Mouse (Mus musculus) limb, embryonic 10.5 days (tissue): ENCODE results near the gene Prc1. TPM values are rescaled to one million over a fixed set of nuclear protein-coding genes. Genes with fewer than 3 reads are reported as not detected.
A peak's percentile ranks its signal among the peaks of the same experiment; 100 is the strongest.

ENCODE experiments used
- DNase-seq: peaks from one replicate; pipeline ENCODE4 v3.0.0-alpha.2; 2017; ENCODE audit warnings: low spot score
- H3K27ac ChIP-seq: fragments of 300-500 bp; sonication (generic); 2 replicates; pipeline ENCODE4 v1.5.1; 2016; ENCODE audit warnings: mild to moderate bottlenecking
- H3K27me3 ChIP-seq: fragments of 300-500 bp; sonication (generic); 2 replicates; pipeline ENCODE4 v1.6.1; 2016; ENCODE audit warnings: low read depth, mild to moderate bottlenecking; ENCODE audit not compliant: poor library complexity, severe bottlenecking
- H3K36me3 ChIP-seq: fragments of 300-500 bp; sonication (generic); 2 replicates; pipeline ENCODE4 v1.6.1; 2016; ENCODE audit warnings: mild to moderate bottlenecking, moderate library complexity
- H3K4me1 ChIP-seq: fragments of 300-500 bp; sonication (generic); 2 replicates; pipeline ENCODE4 v1.6.1; 2016
- H3K4me3 ChIP-seq: fragments of 300-500 bp; sonication (generic); 2 replicates; pipeline ENCODE4 v1.5.1; 2016; ENCODE audit warnings: mild to moderate bottlenecking, moderate library complexity
- H3K9me3 ChIP-seq: fragments of 300-500 bp; sonication (generic); replicated peaks from 2 replicates; pipeline ENCODE4 v1.6.1; 2016; ENCODE audit warnings: mild to moderate bottlenecking
- WGBS: fragments of 180-500 bp; shearing (Covaris S2); methylation state at CpG from one replicate; pipeline ENCODE4 v1.1.7; 2016; 5-methylcytosine and 5-hydroxymethylcytosine counted together
- polyA plus RNA-seq: library from polyadenylated mRNA; unstranded; fragments of >200 nt; fragmentation: Nextera tagmentation; extraction: Ambion mirVana; gene quantifications from 2 replicates; pipeline ENCODE4 v1.2.1, GENCODE M21; 2016

Prc1 gene
- polyA plus RNA-seq, 1 experiment from 2014 or later = 172 TPM

GRCm38 (mm10) chr7:80268897-80269750, 25.1 kb upstream of the Prc1 start, which contains the start of gene Vps33b:
Gene Vps33b, plus strand, starts transcription at chr7:80269649.
- WGBS = 6% methylated on average over 21 of the region's 21 CpGs
- H3K4me3 ChIP-seq = peak within 1 kb of the TSS; percentile 80
- peaks cover 55% of the 10 kb centered on the region for H3K36me3 ChIP-seq
- H3K9me3 ChIP-seq = no peaks in the 10 kb centered on the region
- peak; percentile 96 for DNase-seq
- H3K27me3 ChIP-seq = no peaks in the 10 kb centered on the region
- H3K27ac ChIP-seq = peak within 1 kb of the TSS; percentile 77
- H3K4me1 ChIP-seq = peaks cover 21% of the 10 kb centered on the region

GRCm38 (mm10) chr7:80269751-80270255, 24.4 kb upstream of the Prc1 start:
- Histone ChIP-seq H3K4me1 (peaks cover 21% of the 10 kb centered on the region), H3K27ac (peak overlapping the region; percentile 77), H3K4me3 (peak overlapping the region; percentile 80), H3K36me3 (peaks cover 55% of the 10 kb centered on the region), H3K27me3 (no peaks in the 10 kb centered on the region), H3K9me3 (peaks cover 6% of the 10 kb centered on the region)
- DNase-seq = no peak
- under 1% methylated on average over 23 of the region's 23 CpGs for WGBS

DNA sequence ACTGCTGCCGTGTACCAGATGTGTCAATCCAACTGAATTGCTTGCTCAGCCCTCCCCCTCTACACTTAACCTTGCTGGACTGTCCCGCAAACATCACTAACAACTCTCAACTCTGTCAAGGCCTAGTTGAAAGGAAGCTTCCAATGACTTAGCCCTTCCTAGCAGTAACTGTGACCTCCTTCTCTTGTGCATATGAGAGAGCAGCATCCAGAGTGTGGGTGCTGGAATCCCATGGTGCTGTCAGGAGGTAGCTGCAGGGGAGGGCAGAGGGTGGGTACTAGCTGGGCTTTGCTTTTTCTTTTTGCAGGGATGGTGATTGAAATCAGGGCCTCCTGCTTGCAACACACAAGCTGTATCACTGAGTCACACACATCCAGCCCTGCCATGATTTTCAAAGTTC, 20.8 kb upstream of the Prc1 start:
- WGBS = 90% methylated on average over 2 of the region's 2 CpGs
- no peak overlapping the region for H3K27ac ChIP-seq
- DNase-seq = no peak
- H3K4me1 ChIP-seq = peaks cover 18% of the 10 kb centered on the region
- H3K4me3 ChIP-seq = no peak overlapping the region
- peaks cover 9% of the 10 kb centered on the region for H3K9me3 ChIP-seq
- H3K27me3 ChIP-seq = no peaks in the 10 kb centered on the region
- peaks cover 63% of the 10 kb centered on the region for H3K36me3 ChIP-seq

GRCm38 (mm10) chr7:80276374-80276773, 17.9 kb upstream of the Prc1 start:
- H3K4me1 ChIP-seq = no peaks in the 10 kb centered on the region
- no peak overlapping the region for H3K4me3 ChIP-seq
- H3K9me3 ChIP-seq = peaks cover 9% of the 10 kb centered on the region
- no peak for DNase-seq
- 94% methylated on average over 4 of the region's 4 CpGs for WGBS
- H3K27me3 ChIP-seq = no peaks in the 10 kb centered on the region
- H3K36me3 ChIP-seq = peaks cover 84% of the 10 kb centered on the region
- H3K27ac ChIP-seq = no peak overlapping the region

- WGBS = 81% methylated on average over 10 of the region's 10 CpGs
- Histone ChIP-seq H3K4me1 (no peaks in the 10 kb centered on the region), H3K27ac (no peak overlapping the region), H3K27me3 (no peaks in the 10 kb centered on the region), H3K4me3 (no peak overlapping the region), H3K36me3 (peaks cover 75% of the 10 kb centered on the region), H3K9me3 (peaks cover under 1% of the 10 kb centered on the region; the same call in 1 of the 2 replicates)
- DNase-seq = no peak
Observed at GRCm38 (mm10) chr7:80280032-80280431, 14.2 kb upstream of the Prc1 start.

DNA sequence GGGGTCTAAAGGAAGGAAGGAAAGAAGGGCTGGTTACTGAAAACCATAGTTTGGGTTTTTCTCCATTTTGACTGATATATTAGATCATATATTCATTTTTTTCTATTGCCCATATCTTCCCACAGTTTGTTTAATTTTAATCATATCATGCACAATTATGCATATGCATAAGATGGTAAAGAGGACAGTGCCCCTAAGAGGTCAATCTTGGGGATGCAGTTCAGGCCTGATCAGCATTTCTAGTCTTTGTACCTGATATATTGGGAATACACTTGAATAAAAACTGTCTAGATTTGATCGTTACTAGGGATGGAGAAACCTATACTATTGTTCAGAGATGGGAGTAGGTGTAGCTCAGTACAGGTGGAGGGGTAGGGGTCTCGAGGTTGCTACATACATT, 13.3 kb upstream of the Prc1 start:
- peaks cover 77% of the 10 kb centered on the region for H3K36me3 ChIP-seq
- no peaks in the 10 kb centered on the region for H3K27me3 ChIP-seq
- 96% methylated on average over 2 of the region's 2 CpGs for WGBS
- H3K27ac ChIP-seq = no peak overlapping the region
- DNase-seq = no peak
- H3K4me3 ChIP-seq = no peak overlapping the region
- no peaks in the 10 kb centered on the region for H3K4me1 ChIP-seq
- H3K9me3 ChIP-seq = no peaks in the 10 kb centered on the region

GRCm38 (mm10) chr7:80281646-80282045, 12.6 kb upstream of the Prc1 start:
- Histone ChIP-seq H3K36me3 (peaks cover 77% of the 10 kb centered on the region), H3K9me3 (no peaks in the 10 kb centered on the region)
- WGBS = 94% methylated on average over 3 of the region's 3 CpGs

DNA sequence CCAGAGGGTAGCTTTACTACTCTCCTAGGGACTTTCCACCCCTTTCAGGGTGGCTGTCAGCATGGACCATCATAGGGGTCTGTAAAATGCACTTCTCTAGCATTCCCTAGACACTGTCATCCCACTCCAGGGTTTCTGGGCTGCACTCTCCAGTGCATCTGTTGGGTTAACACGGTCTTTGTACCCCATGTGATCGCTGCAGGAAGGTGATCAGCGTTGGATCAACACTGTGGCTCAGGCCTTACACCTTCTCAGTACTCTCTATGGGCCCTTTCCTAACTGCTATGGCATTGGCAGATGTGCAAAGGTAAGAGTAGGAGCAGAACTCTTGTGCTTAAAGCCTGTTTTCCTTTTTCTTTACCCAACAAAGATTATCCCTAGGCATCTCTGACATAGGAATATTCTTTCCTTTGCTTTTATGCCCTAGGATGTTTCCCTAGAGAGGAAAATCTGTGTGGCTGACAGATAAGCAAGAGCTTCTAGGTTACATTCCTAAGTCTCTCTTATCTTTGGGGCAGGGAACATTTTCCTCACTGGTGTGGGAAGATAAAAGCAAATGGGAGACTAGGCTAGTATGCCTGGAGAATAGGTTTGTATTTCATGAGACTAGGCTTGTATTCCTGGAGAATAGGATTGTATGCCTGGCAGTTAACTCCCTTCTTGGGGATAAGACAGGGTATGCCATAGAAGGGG, 10.9 kb upstream of the Prc1 start:
- Histone ChIP-seq H3K27me3 (no peaks in the 10 kb centered on the region), H3K4me1 (no peaks in the 10 kb centered on the region), H3K4me3 (no peak overlapping the region), H3K36me3 (peaks cover 78% of the 10 kb centered on the region), H3K9me3 (no peaks in the 10 kb centered on the region), H3K27ac (no peak overlapping the region)
- DNase-seq = no peak
- whole genome bisulfite sequencing = 95% methylated on average over 3 of the region's 3 CpGs

More at GRCm38 (mm10) chr7:80281646-80282045, 12.6 kb upstream of the Prc1 start:
- no peak for DNase-seq
- Histone ChIP-seq H3K27ac (no peak overlapping the region), H3K4me3 (no peak overlapping the region), H3K4me1 (no peaks in the 10 kb centered on the region), H3K27me3 (no peaks in the 10 kb centered on the region)

GRCm38 (mm10) chr7:80284391-80284790, 9.9 kb upstream of the Prc1 start:
- H3K27me3 ChIP-seq = no peaks in the 10 kb centered on the region
- peaks cover 74% of the 10 kb centered on the region for H3K36me3 ChIP-seq
- no peak overlapping the region for H3K4me3 ChIP-seq
- H3K4me1 ChIP-seq = no peaks in the 10 kb centered on the region
- no peak for DNase-seq
- H3K9me3 ChIP-seq = no peaks in the 10 kb centered on the region
- 93% methylated on average over 5 of the region's 5 CpGs for WGBS
- H3K27ac ChIP-seq = no peak overlapping the region

DNA sequence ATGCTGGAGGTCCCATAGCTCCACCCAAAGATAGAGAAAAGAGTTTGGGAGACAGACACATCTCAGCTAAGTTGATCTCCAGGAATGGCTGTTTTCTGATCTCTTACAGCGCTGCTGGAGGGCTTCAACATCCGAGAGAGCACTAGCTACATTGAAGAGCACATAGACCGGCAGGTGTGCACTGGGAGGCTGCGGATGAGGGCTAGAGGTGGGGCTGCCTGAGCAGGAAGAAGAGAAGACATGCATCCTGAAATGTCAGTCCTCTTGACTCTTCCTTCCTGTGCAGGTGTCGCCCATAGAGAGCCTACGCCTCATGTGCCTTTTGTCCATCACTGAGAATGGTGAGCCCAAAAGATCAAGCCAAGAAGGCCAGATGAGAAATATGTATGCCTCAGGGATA, 8.5 kb upstream of the Prc1 start:
- Histone ChIP-seq H3K27me3 (no peaks in the 10 kb centered on the region), H3K36me3 (peaks cover 74% of the 10 kb centered on the region), H3K9me3 (no peaks in the 10 kb centered on the region), H3K27ac (no peak overlapping the region), H3K4me3 (no peak overlapping the region), H3K4me1 (no peaks in the 10 kb centered on the region)
- WGBS = 94% methylated on average over 6 of the region's 6 CpGs
- no peak for DNase-seq

DNA sequence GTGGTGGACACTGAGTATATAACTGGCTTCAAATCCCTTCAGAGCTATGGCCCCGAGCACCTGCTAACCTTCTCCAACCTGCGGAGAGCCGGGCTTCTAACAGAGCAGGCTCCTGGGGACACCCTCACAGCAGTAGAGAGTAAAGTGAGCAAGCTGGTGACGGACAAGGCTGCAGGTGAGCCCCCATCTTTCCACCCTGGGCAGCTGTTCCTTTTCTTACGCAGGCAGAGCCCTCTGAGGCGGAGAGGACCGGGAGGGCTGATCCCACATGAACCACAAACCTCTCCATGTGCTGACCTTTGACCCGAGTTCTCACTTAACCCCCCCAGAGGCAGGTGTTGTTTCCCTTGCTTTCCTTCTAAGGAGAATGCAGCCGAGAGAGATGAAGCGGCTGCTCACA, 6.5 kb upstream of the Prc1 start:
- Histone ChIP-seq H3K9me3 (no peaks in the 10 kb centered on the region), H3K4me3 (no peak overlapping the region), H3K27ac (no peak overlapping the region), H3K4me1 (no peaks in the 10 kb centered on the region), H3K27me3 (no peaks in the 10 kb centered on the region), H3K36me3 (peaks cover 86% of the 10 kb centered on the region)
- WGBS = 86% methylated on average over 10 of the region's 10 CpGs
- DNase-seq = no peak

DNA sequence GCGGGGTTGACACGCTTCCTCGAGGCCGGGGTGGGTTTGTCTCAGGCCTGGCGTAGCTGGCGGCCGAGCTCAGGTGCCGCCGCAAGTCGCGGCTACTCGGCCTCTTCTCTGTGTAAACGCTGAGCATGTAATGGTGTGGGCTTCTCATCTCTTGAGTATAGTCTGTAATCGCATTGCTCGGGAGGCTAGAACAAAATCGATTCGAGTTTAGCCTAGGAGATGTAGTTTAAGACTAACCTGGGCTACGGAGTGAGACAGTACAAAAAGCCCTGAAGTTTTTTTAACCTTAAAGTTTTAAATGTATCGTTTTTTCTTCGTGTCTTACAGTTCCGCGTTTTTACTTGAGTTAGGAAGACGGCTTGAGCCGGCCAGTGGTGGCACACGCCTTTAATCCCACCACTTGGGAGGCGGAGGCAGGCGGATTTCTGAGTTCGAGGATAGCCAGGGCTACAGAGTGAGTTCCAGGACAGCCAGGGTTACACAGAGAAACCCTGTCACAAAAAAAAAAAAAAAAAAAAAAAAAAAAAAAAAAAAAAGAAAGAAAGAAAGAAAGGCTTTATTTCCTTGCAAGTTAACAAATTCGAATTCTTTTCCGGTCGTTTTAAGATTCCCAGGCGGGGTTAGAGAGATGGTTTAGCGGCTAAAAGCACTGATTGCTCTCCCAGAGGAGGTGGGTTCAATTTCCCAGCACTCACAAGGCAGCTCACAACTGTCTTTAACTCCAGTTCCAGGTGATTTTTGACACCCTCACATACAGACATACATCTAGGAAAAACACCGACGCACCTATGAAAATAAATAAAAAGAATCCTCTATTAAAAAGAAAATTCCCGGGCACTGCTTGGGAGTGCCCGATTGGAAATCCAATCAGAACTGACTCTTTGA, 756 bp downstream of the Prc1 start:
- WGBS = 12% methylated on average over 37 of the region's 37 CpGs
- no peak for DNase-seq
- H3K36me3 ChIP-seq = peaks cover 62% of the 10 kb centered on the region

More for the DNA sequence above, 756 bp downstream of the Prc1 start:
- Histone ChIP-seq H3K9me3 (no peaks in the 10 kb centered on the region), H3K27ac (peak overlapping the region; percentile 92), H3K4me1 (peaks cover 19% of the 10 kb centered on the region), H3K27me3 (no peaks in the 10 kb centered on the region), H3K4me3 (peak overlapping the region; percentile 79)
